Mouse (Mus musculus): ENCODE measurements around the gene Gm10065.
"Not testable (repeated sequence)": the region's sequence is repeated elsewhere in the genome, so short reads cannot be mapped to it uniquely, and the experiment has no call there.

Gm10065 gene

GRCm38 (mm10) chr13:21478759-21479670 is at the start of gene Gm10065, which contains the start of gene Zkscan4:
TSS of gene Gm10065 (minus strand) at chr13:21479441.
TSS of gene Zkscan4 (plus strand) at chr13:21478907.
- peak; percentile 67 for DNase-seq

- peak; percentile 79 for DNase-seq
These were observed 27.0 kb upstream of the Gm10065 start for GRCm38 (mm10) chr13:21506221-21506649.

DNA sequence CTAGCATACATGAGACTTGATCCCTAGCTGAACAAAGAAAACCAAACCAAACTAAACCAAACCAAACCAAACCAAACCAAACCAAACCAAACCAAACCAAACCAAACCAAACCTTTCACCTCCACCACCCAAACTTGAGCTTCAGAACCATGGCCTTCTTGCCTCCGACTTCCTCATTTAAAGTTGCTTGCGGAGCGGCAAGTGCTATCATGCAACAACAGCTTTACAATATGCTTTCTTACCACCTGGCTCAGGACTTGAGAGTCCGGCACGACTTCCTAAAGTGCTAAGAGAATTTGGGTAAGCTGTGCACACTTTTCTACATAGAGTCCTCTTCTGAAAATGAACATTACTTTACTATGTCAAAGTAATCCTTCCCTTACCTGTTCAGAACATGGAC is 23.1 kb upstream of the Gm10065 start:
- no peak for DNase-seq

- not testable (repeated sequence) for DNase-seq
These were observed 21.9 kb upstream of the Gm10065 start, which contains the start of gene Gm11273 for GRCm38 (mm10) chr13:21501182-21501581. TSS of gene Gm11273 (minus strand) at chr13:21501418.

- no peak for DNase-seq
These were observed 15.8 kb upstream of the Gm10065 start, which contains the start of gene AK157302 for GRCm38 (mm10) chr13:21495080-21495479. TSS of gene AK157302 (plus strand) at chr13:21495223.

GRCm38 (mm10) chr13:21492847-21493246 is 13.6 kb upstream of the Gm10065 start:
- DNase-seq: no peak

- DNase-seq: no peak
These were observed 7.6 kb upstream of the Gm10065 start for GRCm38 (mm10) chr13:21486881-21487280.

DNA sequence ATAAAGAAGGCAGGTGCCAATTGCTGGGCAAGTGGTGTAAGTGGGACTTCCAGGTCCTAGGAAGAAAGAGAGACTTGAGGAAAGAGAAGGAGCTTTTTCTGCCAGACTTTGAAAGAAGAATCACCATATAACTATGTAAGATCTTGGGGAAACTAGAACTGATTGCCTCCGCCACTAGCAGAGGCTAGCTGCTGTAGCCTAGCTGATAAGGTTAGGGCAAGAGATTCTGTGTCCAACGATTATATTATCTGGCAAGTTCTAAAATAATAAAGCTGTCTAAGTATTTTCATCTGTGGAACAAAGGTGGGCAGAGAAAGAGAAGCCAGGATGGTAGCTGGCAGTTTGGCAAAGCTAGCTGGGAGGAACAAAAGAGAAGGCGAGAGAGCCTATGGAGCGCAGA is 6.8 kb downstream of the Gm10065 start:
- no peak for DNase-seq

GRCm38 (mm10) chr13:21469097-21469496 is 10.1 kb downstream of the Gm10065 start:
- no peak for DNase-seq

DNA sequence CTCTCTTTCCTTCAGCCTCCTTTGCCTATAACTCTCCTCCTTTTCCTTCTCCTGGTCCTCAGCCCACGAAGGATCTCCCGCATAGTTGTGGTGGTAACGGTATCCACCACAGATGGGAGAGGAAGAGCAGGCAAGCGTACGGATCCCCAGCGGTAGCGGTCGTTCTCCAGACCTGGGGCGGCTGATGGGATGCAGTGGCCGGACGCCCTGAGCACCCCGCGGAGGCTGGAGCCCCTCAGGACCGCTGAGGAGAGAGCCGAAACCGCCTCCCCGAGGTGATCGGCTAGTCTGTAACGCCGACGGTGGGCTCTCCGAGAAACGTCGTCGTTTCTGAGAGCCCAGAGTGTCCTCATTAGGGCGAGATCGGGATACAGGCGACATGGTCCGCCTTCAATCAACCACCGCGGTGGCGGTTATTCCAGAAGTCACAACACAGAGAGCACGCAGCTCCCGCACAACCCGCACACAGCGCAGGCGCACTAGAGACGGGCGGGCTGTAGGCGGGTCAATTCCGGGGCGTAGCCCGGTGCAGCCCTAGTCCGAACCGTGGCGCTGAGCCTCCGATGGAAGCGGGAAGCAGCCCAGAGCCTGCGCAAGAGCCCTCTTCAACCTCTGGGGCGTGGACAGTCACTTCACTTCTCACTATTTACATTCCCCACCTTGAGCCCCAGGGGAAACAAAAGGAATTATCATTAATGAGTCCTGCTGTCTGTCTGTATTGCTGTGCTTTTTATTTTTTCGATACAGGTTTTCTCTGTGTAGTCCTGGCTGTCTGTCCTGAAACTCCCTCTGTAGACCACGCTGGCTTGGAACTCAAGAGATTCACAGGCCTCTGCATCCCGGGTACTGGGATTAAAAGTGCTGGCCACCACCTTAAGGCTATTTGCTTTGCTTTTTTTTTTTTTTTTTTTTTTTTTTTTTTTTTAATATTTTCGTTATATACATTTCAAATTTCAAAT is 10.9 kb downstream of the Gm10065 start, which contains the start of gene Nkapl:
Gene Nkapl, minus strand, starts transcription at position 449 of the 959 bp plus-strand sequence.
- peak; percentile 82 for DNase-seq

DNA sequence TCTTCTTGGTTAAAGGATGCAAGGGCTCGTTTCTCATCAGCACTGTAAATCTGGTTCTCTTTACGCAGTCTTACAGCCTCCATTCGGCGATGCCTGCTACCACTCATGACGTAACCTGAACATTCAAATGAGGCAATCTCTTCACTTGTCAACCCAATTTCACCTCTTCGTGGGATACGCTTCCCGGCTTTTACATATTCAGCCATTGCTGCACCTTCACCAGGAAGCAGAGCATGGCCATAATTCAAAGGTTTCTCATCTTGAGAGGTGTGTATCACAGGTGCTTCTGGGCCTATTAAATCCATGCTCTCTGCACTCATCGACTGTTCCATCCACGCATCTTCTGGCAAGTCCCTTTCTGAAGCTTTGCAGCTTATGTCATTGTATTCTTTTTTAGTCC is 11.9 kb downstream of the Gm10065 start:
- DNase-seq: no peak

GRCm38 (mm10) chr13:21462516-21462915 is 16.7 kb downstream of the Gm10065 start:
- DNase-seq: not testable (repeated sequence)

DNA sequence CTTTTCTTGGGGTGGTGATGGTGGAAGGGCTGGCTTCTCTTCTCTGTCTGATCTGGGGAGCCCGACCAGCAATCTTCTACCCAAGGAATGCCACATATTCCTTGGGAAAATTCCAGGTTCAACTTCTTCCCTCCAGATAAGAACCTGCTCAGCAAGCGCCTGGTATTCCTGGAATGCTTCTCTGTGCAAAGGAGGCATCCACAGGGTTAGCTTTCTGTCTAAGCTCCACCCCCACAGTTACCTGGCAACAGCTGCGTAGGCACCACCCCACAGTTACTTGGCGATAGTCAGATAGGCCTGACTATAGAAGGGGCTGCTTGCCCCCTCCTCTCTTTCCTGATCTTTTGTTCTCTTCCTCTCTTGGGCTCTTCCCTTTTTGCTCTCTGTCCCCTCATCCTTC is 22.9 kb downstream of the Gm10065 start:
- DNase-seq: peak; percentile 37

- DNase-seq: no peak
These were observed 25.1 kb downstream of the Gm10065 start for GRCm38 (mm10) chr13:21454133-21454532.

DNA sequence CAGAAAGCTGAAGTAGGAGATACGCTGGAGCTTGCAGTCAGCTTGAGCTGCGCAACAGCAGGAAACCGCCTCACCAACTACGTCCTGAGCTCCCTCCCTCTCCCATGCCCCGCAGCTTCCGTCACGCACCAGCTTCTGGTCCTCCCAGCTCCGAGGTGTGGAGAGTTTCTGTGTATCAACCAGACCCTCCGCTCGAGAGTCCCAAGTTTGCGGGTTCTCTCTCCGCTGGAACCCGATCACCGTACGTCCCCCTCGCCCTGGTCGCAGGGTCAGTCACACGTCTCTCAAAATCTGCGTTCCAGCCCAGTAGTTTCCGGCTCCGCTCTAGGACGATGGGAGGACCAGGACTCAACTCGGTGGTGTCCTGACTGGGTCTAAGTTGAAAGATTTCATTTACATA is 25.8 kb downstream of the Gm10065 start, which contains the start of gene Zscan26:
Gene Zscan26, minus strand, starts transcription at position 282 of the 400 bp plus-strand sequence.
- DNase-seq: peak; percentile 80

DNA sequence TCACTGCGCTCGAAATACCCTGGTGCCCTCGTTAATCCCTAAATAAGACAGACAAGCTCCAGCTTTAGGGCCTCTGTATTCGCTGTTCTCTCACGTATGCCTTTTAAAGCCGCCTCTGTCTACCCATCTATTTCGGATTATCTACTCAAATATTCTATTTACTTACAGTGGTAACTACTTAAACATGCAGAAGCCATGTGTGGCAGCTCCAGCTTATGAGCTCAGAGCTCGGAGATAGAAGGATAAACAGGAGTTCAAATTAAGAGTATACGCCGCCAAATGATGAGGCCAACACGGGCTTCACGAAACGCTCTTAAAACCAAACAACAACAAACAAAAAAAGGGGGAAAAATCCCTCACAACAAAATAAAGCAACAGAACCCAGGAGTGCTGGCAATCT is 26.2 kb downstream of the Gm10065 start:
- no peak for DNase-seq

GRCm38 (mm10) chr13:21447856-21448614 is 31.2 kb downstream of the Gm10065 start:
- peak; percentile 26 for DNase-seq

GRCm38 (mm10) chr13:21446796-21447195 is 32.4 kb downstream of the Gm10065 start:
- DNase-seq: no peak

- no peak for DNase-seq
These were observed 38.1 kb downstream of the Gm10065 start for GRCm38 (mm10) chr13:21441207-21441572.

- peak; percentile 57 for DNase-seq
These were observed 38.6 kb downstream of the Gm10065 start, which contains the start of gene Pgbd1 for GRCm38 (mm10) chr13:21440503-21441206. TSS of gene Pgbd1 (minus strand) at chr13:21441058.

- no peak for DNase-seq
These were observed 43.8 kb downstream of the Gm10065 start for GRCm38 (mm10) chr13:21435476-21435875.

All from lung, postnatal 14 days (tissue).